Mouse (Mus musculus) kidney, postnatal 0 days (tissue): ENCODE results near the gene Dusp6. TPM values are rescaled to one million over a fixed set of nuclear protein-coding genes. Genes with fewer than 3 reads are reported as not detected.

Source experiments
- ATAC-seq: fragments of 200-750 bp; cut with Nextera tagmentation; replicated peaks from 2 replicates; pipeline ENCODE4 v1.8.0; 2017; ENCODE audit warnings: low read depth, moderate number of reproducible peaks, moderate TSS enrichment, moderate library complexity; ENCODE audit not compliant: low FRiP score
- DNase-seq: peaks from one replicate; pipeline ENCODE4 v3.0.0-alpha.2; 2016; ENCODE audit warnings: low spot score
- H3K27ac ChIP-seq: fragments of 300-500 bp; sonication (generic); 2 replicates; pipeline ENCODE4 v1.5.1; 2014; ENCODE audit warnings: mild to moderate bottlenecking
- H3K27me3 ChIP-seq: fragments of 300-500 bp; sonication (generic); 2 replicates; pipeline ENCODE4 v1.6.1; 2014; ENCODE audit warnings: low read length, mixed read lengths; ENCODE audit not compliant: insufficient read depth
- H3K36me3 ChIP-seq: fragments of 300-500 bp; sonication (generic); 2 replicates; pipeline ENCODE4 v1.6.1; 2014; ENCODE audit warnings: low read length, mixed read lengths; ENCODE audit not compliant: insufficient read depth
- H3K4me1 ChIP-seq: fragments of 300-500 bp; sonication (generic); replicated peaks from 2 replicates; pipeline ENCODE4 v1.6.1; 2014; ENCODE audit warnings: antibody characterized with exemption, low read length, mixed read lengths; ENCODE audit not compliant: insufficient read depth
- H3K4me2 ChIP-seq: fragments of 300-500 bp; sonication (generic); 2 replicates; pipeline ENCODE4 v1.6.1; 2014; ENCODE audit warnings: mild to moderate bottlenecking, low read length, moderate library complexity, mixed read lengths
- H3K4me3 ChIP-seq: fragments of 300-500 bp; sonication (generic); replicated peaks from 2 replicates; pipeline ENCODE4 v1.5.1; 2014; ENCODE audit warnings: low read depth, low read length
- H3K9ac ChIP-seq: fragments of 300-500 bp; sonication (generic); 2 replicates; pipeline ENCODE4 v1.6.1; 2014; ENCODE audit warnings: low read depth, low read length
- H3K9me3 ChIP-seq: fragments of 300-500 bp; sonication (generic); replicated peaks from 2 replicates; pipeline ENCODE4 v1.6.1; 2016; ENCODE audit warnings: low read length, inconsistent platforms, mixed read lengths
- CTCF ChIP-seq: IDR thresholded peaks from 2 replicates; pipeline ENCODE4 v1.5.1; 2016; ENCODE audit warnings: antibody characterized with exemption, low read depth, mild to moderate bottlenecking, moderate library complexity
- WGBS: fragments of 180-500 bp; shearing (Covaris S2); extraction: QIAGEN DNeasy Blood & Tissue Kit; methylation state at CpG from one replicate; pipeline ENCODE4 v1.1.7; 2014; 5-methylcytosine and 5-hydroxymethylcytosine counted together
- polyA plus RNA-seq: library from polyadenylated mRNA; unstranded; fragments of >200 nt; fragmentation: Nextera tagmentation; extraction: Ambion mirVana; gene quantifications from 2 replicates; pipeline ENCODE4 v1.2.1, GENCODE M21; 2015

Gene Dusp6
- polyA plus RNA-seq, 1 experiment from 2014 or later: 73.4 TPM

DNA sequence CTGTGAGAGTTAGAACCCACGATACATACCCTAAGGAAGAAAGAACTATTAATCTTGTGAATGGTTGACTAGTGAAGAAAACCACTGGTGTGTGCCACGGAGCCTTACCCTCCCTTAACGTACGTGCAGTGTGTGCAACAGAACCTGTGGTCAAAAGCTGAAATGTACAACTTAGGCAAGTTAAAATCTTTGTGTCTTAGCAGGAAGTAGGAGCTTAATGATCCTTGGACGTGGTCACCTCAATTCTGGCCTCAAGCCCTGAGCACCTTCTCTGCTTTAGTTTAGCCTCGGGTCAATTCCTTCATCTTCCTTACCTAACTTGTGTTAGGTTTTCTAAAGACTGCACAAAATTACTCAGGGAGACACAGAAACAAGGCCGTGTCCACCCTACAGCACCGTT is 3.2 kb upstream of the Dusp6 start:
- DNase-seq (no peak), ATAC-seq (no peak)
- peak overlapping the region; percentile 99 for H3K27ac ChIP-seq
- H3K9me3 ChIP-seq: no peaks in the 10 kb centered on the region
- no peaks in the 10 kb centered on the region for H3K36me3 ChIP-seq
- no peak overlapping the region for H3K4me3 ChIP-seq
- no peaks in the 10 kb centered on the region for H3K27me3 ChIP-seq
- 0 out of 2 replicates have a peak, but pooled peaks have one; percentile 2 for TF ChIP-seq CTCF
- H3K4me2 ChIP-seq: peak overlapping the region; percentile 86; the same call in 1 of the 2 replicates
- no peak overlapping the region for H3K9ac ChIP-seq
- peaks cover 7% of the 10 kb centered on the region; the same call in 1 of the 2 replicates for H3K4me1 ChIP-seq
- 39% methylated on average over 8 of the region's 8 CpGs for WGBS

DNA sequence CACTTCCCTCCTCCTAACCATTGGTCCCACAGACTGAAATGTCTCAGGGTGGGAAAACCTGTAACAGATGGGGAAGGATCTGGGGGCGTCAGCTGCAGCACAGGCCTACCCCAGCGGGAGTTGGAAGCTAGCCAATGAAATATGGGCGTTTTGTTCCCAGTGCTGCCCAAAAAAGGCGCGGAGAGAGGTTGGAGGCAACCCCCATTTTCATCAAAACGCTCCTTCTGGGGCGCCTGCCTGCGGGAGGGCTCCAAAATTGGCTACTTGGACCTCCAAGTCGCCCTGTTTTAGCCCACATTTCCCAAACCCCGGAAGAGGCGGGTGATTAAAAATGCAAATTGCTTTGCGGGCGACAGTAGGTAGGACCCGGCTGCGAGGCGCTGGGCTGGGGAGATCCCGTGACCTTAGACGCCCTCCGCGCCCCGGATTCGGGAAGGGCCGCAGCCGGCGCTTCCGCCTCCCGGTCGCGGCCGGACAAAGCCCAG is 1.8 kb upstream of the Dusp6 start:
- Histone ChIP-seq H3K9me3 (no peaks in the 10 kb centered on the region), H3K4me3 (peak overlapping the region; percentile 94), H3K4me2 (peak overlapping the region; percentile 86), H3K36me3 (0 out of 2 replicates have a peak, but pooled peaks cover 3% of the 10 kb centered on the region), H3K4me1 (peaks cover 7% of the 10 kb centered on the region; the same call in 1 of the 2 replicates), H3K27me3 (no peaks in the 10 kb centered on the region), H3K27ac (peak overlapping the region; percentile 99), H3K9ac (peak overlapping the region; percentile 90)
- ATAC-seq (peak; percentile 18), DNase-seq (no peak)
- under 1% methylated on average over 30 of the region's 30 CpGs for WGBS
- no peak for TF ChIP-seq CTCF

DNA sequence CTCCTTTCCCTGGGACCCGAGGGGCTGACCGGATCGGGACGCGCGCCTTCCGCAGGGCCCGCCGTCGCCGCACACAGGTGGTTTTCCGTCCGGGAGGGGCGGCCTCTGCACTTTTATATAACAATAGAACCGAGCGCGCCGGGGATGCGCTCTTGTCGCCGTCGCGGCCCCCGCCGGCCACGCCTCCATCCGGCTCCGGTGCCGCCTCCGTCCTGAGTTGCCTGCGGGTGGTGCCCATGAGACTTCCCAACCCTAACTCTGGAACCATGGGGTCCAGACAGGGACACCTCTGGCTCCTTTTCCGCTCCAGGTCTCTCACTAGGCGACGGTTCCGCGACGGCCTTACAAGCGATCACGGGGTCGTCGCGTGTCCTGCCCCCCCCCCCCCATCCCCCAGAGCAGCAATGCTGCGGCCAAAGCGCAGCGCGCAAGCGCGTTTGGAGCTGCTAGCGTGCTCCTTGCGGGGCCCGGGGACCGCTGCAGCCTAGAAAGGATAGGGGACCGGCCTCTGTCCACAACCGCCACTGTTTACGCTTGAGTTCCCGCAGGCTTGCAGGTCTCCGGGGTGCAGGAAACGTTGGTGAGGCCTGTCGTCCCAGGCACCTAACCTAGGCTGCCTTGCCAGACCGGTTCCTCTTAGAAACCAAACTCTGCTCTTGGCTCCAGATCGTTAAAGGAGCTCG is 1.3 kb upstream of the Dusp6 start:
- H3K4me1 ChIP-seq: peaks cover 7% of the 10 kb centered on the region; the same call in 1 of the 2 replicates
- H3K36me3 ChIP-seq: 0 out of 2 replicates have a peak, but pooled peaks cover 6% of the 10 kb centered on the region
- no peak; the same call in 1 of the 2 replicates for TF ChIP-seq CTCF
- DNase-seq: peak; percentile 91
- H3K4me3 ChIP-seq: peak overlapping the region; percentile 94
- ATAC-seq: peak; percentile 65
- peak overlapping the region; percentile 90 for H3K9ac ChIP-seq
- no peaks in the 10 kb centered on the region for H3K27me3 ChIP-seq
- H3K27ac ChIP-seq: peak overlapping the region; percentile 99
- H3K4me2 ChIP-seq: peak overlapping the region; percentile 86
- no peaks in the 10 kb centered on the region for H3K9me3 ChIP-seq
- under 1% methylated on average over 59 of the region's 62 CpGs for WGBS

DNA sequence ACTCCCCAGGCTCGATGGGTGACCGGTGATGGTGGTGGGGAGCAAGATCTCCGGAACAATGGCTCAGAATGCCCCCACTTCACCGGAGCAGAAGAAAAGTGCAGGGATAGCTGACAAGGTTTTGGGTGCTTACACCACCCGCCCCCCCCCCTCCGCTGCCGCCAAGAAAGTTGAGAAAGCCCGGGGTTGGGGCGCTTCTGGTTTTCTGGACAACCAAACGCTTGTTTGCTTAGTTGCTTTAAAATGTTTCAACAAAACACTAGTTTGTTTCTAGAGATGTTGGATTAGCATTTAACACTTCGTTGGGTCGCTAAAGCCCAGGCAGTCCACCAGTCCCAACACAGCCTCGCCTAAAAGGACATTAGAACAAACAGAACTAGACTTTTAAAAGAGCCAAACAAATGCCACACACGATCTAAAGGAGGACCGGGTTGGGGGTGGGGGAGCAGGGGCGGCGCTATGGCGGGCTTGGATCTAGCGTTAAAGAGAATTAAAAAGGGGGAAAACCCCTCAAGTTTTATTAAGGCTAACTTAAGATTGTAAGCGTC is 638 bp upstream of the Dusp6 start:
- Histone ChIP-seq H3K9ac (peak overlapping the region; percentile 90), H3K27ac (peak overlapping the region; percentile 99), H3K36me3 (0 out of 2 replicates have a peak, but pooled peaks cover 6% of the 10 kb centered on the region), H3K4me3 (peak overlapping the region; percentile 94), H3K27me3 (no peaks in the 10 kb centered on the region), H3K9me3 (no peaks in the 10 kb centered on the region), H3K4me2 (peak overlapping the region; percentile 86), H3K4me1 (peaks cover 7% of the 10 kb centered on the region; the same call in 1 of the 2 replicates)
- under 1% methylated on average over 20 of the region's 20 CpGs for WGBS
- DNase-seq (no peak), ATAC-seq (0 out of 2 replicates have a peak, but pooled peaks have one; percentile 3)
- TF ChIP-seq CTCF: no peak

DNA sequence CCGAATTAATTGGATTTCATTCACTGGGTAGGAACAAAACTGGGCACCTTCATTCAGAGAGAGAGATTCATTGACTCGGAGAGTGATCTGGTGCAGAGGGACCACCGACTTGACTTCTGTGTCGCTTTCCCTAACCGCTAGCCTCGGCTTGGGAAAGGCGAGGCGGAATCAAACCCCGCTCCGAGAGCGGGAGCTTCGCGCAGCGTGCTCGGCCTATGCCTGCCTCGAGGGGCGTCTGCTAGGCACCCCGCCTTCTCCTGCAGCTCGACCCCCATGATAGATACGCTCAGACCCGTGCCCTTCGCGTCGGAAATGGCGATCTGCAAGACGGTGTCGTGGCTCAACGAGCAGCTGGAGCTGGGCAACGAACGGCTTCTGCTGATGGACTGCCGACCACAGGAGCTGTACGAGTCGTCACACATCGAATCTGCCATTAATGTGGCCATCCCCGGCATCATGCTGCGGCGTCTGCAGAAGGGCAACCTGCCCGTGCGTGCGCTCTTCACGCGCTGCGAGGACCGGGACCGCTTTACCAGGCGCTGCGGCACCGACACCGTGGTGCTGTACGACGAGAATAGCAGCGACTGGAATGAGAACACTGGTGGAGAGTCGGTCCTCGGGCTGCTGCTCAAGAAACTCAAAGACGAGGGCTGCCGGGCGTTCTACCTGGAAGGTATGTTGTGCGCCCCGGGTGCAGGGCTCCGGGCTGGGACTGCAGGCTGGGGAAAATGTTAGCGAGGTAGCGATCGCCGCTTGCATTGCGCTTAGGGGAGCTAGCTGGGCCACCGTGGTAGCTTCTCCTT is 589 bp downstream of the Dusp6 start:
- Histone ChIP-seq H3K9ac (peak overlapping the region; percentile 96), H3K9me3 (no peaks in the 10 kb centered on the region), H3K4me2 (peak overlapping the region; percentile 57), H3K36me3 (0 out of 2 replicates have a peak, but pooled peaks cover 6% of the 10 kb centered on the region), H3K27ac (peak overlapping the region; percentile 90), H3K4me3 (peak overlapping the region; percentile 94), H3K27me3 (no peaks in the 10 kb centered on the region), H3K4me1 (peaks cover 9% of the 10 kb centered on the region; the same call in 1 of the 2 replicates)
- TF ChIP-seq CTCF: no peak
- DNase-seq (peak; percentile 50), ATAC-seq (peak; percentile 0; the same call in 1 of the 2 replicates)
- under 1% methylated on average over 66 of the region's 66 CpGs for WGBS
